Mouse (Mus musculus): ENCODE measurements around the gene Pgs1. TPM values are rescaled to one million over a fixed set of nuclear protein-coding genes. Genes with fewer than 3 reads are reported as not detected.

The Pgs1 gene
- polyA plus RNA-seq, 1 experiment: 35.6 TPM

DNA sequence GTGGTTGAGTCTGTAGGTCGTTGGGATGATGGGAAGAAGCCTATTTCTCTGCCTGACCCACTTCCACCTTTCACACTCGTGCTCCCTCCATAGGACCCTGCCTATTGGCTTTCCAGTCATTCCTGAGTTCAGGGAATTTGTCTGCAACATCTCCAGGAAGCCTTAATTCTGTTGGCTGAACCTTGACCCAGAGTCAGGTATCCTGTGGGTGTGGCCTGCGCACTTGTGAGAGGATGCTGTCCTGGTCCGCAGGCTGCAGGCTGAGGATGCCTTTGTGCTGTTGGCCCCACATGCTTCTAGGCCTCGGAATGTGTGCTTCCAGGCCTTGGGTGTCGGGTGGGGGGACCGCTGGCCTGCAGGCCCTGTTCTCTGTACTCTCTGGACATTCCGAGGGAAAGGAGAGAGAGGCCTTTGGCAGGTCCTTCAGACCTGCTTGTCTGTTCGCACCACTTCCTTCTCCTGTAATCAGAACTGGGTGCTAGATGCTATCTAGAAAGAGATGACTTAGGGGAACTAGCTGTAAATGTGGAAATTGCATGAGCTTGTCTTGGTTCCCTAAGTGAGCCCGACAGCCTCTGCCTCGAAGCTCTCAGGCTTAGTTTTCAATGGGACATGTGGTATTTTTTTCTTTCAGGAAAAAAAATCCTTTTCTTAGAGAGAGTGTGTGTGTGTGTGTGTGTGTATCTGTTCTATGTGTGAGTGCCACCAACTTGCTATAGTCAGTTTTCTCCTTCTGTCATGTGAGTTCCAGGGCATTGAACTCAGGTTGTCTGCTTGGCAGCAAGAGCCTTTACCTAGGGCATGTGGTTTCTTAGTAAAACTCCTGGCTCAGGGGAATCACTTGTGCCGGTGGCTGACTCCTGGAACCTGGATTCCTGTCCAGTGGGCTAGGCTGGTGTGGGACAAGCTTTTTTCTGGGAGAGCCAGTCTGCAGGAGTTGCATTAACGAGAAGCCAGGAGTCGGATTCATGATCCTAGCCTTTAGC is 7.4 kb downstream of the Pgs1 start:
- H3K27ac ChIP-seq (ENCODE audit: insufficient read depth, low read length): peak overlapping the region; percentile 16; the same call in 1 of the 2 replicates
- no peak for TF ChIP-seq CTCF (IDR thresholded peaks at IDR 0.05; ENCODE audit: extremely low read depth, insufficient read depth, insufficient read length, insufficient replicate concordance)
- DNase-seq (ENCODE audit: low read depth in 1 of 2, low spot score in 2 of 2): no peak
- H3K4me1 ChIP-seq (ENCODE audit: control insufficient read depth, insufficient read depth, insufficient read length): peaks cover 21% of the 10 kb centered on the region; the same call in 1 of the 2 replicates
- H3K4me3 ChIP-seq (ENCODE audit: extremely low read depth, insufficient read depth, insufficient read length): no peak overlapping the region
- H3K27me3 ChIP-seq (ENCODE audit: control insufficient read depth, insufficient read depth, low read length): no peaks in the 10 kb centered on the region
- no peaks in the 10 kb centered on the region for H3K36me3 ChIP-seq (ENCODE audit: control insufficient read depth, insufficient read depth, low read length)
- WGBS: 66% methylated on average over 14 of the region's 14 CpGs

DNA sequence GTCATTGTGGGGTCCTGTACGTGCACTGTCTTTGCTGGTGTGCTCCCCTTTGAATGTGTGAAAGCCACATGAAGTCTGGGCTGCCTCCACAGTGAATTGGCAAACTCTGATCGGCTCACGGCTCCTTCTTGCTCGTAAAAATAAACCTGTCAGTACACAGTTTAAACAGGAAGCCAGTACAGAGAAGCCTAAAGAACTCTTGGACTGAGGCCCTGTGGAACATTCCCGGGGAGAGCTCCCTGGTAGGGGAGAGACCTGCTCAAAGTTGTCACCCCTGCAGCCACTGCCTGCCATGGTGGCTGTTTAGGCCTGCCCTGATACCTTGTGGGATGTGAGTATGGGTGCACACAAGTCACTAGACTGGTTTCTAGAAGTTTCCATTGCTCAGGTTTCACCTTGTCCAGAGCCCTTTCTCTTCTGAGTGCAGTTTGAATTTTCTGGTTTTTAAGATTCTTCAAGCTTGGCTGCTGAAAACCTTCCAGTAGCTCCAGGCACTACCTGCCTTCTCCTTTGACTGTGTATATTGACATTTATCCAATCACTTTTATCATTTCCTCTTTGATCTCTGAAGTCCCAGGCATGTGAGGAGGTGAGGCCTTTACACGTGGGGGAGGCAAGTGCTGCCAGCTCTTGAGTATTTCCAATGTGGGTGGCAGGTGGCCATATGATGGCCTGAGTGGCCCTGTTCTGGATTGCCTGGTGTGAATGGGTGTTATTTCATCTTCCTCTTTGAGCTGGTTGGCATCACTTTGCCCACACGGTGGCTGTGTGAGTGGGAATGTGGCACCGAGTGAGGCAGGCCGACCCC is 8.4 kb downstream of the Pgs1 start:
- WGBS: 40% methylated on average over 9 of the region's 9 CpGs
- Histone ChIP-seq H3K4me1 (ENCODE audit: control insufficient read depth, insufficient read depth, insufficient read length) (peaks cover 21% of the 10 kb centered on the region; the same call in 1 of the 2 replicates), H3K27ac (ENCODE audit: insufficient read depth, low read length) (peak overlapping the region; percentile 16; the same call in 1 of the 2 replicates), H3K4me3 (ENCODE audit: extremely low read depth, insufficient read depth, insufficient read length) (no peak overlapping the region), H3K36me3 (ENCODE audit: control insufficient read depth, insufficient read depth, low read length) (no peaks in the 10 kb centered on the region), H3K27me3 (ENCODE audit: control insufficient read depth, insufficient read depth, low read length) (no peaks in the 10 kb centered on the region)
- no peak for DNase-seq (ENCODE audit: low read depth in 1 of 2, low spot score in 2 of 2)
- TF ChIP-seq CTCF (IDR thresholded peaks at IDR 0.05; ENCODE audit: extremely low read depth, insufficient read depth, insufficient read length, insufficient replicate concordance): no peak

DNA sequence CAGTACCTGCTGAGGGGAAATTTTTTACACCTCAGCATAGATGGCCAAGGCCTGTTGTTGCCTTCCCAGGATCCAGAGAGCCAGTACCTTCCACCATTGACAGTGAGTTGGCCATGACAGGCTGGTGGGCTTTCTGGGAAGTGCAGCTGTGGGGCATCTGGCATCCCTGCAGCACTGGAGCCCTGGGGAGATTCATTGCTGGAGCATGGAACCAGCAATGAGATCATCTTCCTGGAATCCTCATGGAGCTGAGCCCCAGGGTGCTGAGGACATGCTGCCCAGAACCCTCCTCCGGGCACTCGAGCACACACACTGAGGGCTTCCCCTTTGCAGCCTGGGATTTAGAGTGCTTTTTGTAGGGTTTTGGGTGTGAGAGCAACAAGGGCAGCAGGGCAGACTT is 9.2 kb downstream of the Pgs1 start:
- DNase-seq (ENCODE audit: low read depth in 1 of 2, low spot score in 2 of 2): no peak
- no peaks in the 10 kb centered on the region for H3K27me3 ChIP-seq (ENCODE audit: control insufficient read depth, insufficient read depth, low read length)
- no peak for TF ChIP-seq POLR2A (IDR thresholded peaks at IDR 0.05; ENCODE audit: low read depth, low read length)
- no peak for TF ChIP-seq CTCF (IDR thresholded peaks at IDR 0.05; ENCODE audit: extremely low read depth, insufficient read depth, insufficient read length, insufficient replicate concordance)
- H3K4me3 ChIP-seq (ENCODE audit: extremely low read depth, insufficient read depth, insufficient read length): no peak overlapping the region
- WGBS: 74% methylated on average over 2 of the region's 2 CpGs
- H3K4me1 ChIP-seq (ENCODE audit: control insufficient read depth, insufficient read depth, insufficient read length): peaks cover 21% of the 10 kb centered on the region; the same call in 1 of the 2 replicates
- no peaks in the 10 kb centered on the region; the same call in 1 of the 2 replicates for H3K36me3 ChIP-seq (ENCODE audit: control insufficient read depth, insufficient read depth, low read length)
- H3K27ac ChIP-seq (ENCODE audit: insufficient read depth, low read length): no peak overlapping the region

DNA sequence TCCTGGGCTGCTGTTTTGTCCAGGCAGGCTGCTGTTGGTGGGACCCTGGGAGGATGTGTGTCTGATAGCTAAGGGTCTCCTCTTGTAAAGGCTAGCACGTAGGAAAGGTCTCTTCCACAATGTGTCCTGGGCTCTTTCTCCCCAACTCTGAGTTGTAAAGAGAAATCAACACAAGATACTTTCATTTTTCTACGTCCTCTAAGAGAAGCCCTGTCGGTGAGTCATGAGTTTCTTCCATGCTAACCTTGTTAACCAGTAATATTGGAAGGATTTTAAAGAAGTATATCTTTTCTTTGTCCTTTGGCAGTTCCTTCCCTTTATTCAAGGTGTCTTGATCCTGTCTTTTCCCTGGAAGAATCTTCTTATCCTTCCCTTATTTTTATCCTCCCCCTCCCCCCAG is 9.6 kb downstream of the Pgs1 start:
- no peak for DNase-seq (ENCODE audit: low read depth in 1 of 2, low spot score in 2 of 2)
- H3K27ac ChIP-seq (ENCODE audit: insufficient read depth, low read length): no peak overlapping the region
- H3K4me3 ChIP-seq (ENCODE audit: extremely low read depth, insufficient read depth, insufficient read length): no peak overlapping the region
- 56% methylated on average over 3 of the region's 3 CpGs for WGBS
- H3K27me3 ChIP-seq (ENCODE audit: control insufficient read depth, insufficient read depth, low read length): no peaks in the 10 kb centered on the region
- peaks cover 2% of the 10 kb centered on the region for H3K36me3 ChIP-seq (ENCODE audit: control insufficient read depth, insufficient read depth, low read length)
- TF ChIP-seq POLR2A (IDR thresholded peaks at IDR 0.05; ENCODE audit: low read depth, low read length): no peak
- TF ChIP-seq CTCF (IDR thresholded peaks at IDR 0.05; ENCODE audit: extremely low read depth, insufficient read depth, insufficient read length, insufficient replicate concordance): no peak
- peaks cover 21% of the 10 kb centered on the region; the same call in 1 of the 2 replicates for H3K4me1 ChIP-seq (ENCODE audit: control insufficient read depth, insufficient read depth, insufficient read length)

DNA sequence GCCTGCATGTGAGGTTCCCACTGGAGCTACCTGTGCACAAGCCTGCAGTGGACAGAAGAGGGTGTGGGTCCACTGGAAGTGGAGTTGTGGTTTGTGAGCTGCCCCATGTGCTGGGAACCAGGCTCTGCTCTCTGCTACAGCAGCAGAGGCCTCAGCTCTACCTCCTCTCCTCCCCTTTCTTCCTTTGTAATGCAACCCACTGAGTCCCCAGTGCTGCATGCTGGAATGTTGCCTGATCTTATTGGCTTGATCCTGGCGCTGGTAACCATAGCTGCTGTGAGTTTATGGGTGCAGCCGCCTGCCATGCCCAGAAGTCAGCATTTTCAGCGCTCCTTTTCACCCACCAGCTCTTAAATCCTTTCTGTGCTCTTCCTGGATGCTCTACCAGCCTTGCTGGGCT is 10.0 kb downstream of the Pgs1 start:
- Histone ChIP-seq H3K4me3 (ENCODE audit: extremely low read depth, insufficient read depth, insufficient read length) (no peak overlapping the region), H3K4me1 (ENCODE audit: control insufficient read depth, insufficient read depth, insufficient read length) (peaks cover 21% of the 10 kb centered on the region; the same call in 1 of the 2 replicates), H3K27me3 (ENCODE audit: control insufficient read depth, insufficient read depth, low read length) (no peaks in the 10 kb centered on the region), H3K27ac (ENCODE audit: insufficient read depth, low read length) (no peak overlapping the region), H3K36me3 (ENCODE audit: control insufficient read depth, insufficient read depth, low read length) (peaks cover 6% of the 10 kb centered on the region)
- DNase-seq (ENCODE audit: low read depth in 1 of 2, low spot score in 2 of 2): no peak
- TF ChIP-seq CTCF (IDR thresholded peaks at IDR 0.05; ENCODE audit: extremely low read depth, insufficient read depth, insufficient read length, insufficient replicate concordance) (no peak), POLR2A (IDR thresholded peaks at IDR 0.05; ENCODE audit: low read depth, low read length) (no peak)
- WGBS: 93% methylated on average over 3 of the region's 3 CpGs

DNA sequence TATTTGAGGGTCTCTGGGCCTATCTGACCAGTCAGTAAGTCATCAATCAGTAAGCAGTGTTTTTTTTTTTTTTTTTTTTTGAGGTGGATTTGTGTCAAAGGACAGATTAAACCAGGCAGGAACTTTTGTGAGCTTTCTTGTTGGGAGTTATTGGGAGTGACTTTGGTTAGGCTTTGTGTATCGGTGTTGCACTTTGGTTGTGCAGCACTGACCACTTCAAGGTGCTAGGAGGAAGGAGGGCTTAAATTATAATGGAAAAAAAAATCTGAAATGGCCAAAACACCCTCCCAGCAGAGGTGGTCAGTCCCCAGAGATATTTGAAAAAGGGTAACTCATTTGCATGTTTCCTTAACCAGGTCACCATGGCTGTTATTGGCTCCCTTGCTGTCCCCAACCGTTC is 11.0 kb downstream of the Pgs1 start:
- Histone ChIP-seq H3K27me3 (ENCODE audit: control insufficient read depth, insufficient read depth, low read length) (no peaks in the 10 kb centered on the region), H3K27ac (ENCODE audit: insufficient read depth, low read length) (no peak overlapping the region), H3K36me3 (ENCODE audit: control insufficient read depth, insufficient read depth, low read length) (peaks cover 15% of the 10 kb centered on the region), H3K4me3 (ENCODE audit: extremely low read depth, insufficient read depth, insufficient read length) (no peak overlapping the region), H3K4me1 (ENCODE audit: control insufficient read depth, insufficient read depth, insufficient read length) (peaks cover 18% of the 10 kb centered on the region; the same call in 1 of the 2 replicates)
- no peak for DNase-seq (ENCODE audit: low read depth in 1 of 2, low spot score in 2 of 2)
- TF ChIP-seq CTCF (IDR thresholded peaks at IDR 0.05; ENCODE audit: extremely low read depth, insufficient read depth, insufficient read length, insufficient replicate concordance) (no peak), POLR2A (IDR thresholded peaks at IDR 0.05; ENCODE audit: low read depth, low read length) (no peak)
- 94% methylated on average over 2 of the region's 2 CpGs for WGBS

Data from spleen, adult 2 months (tissue).